Mouse (Mus musculus) urinary bladder, postnatal 14 days (tissue): Measurements from ENCODE around the gene Psg16.
"Not testable (repeated sequence)": the region's sequence is repeated elsewhere in the genome, so short reads cannot be mapped to it uniquely, and the experiment has no call there.

ENCODE experiments used
- DNase-seq: peaks from one replicate; pipeline ENCODE4 v3.0.0; 2021; ENCODE audit warnings: low spot score

The Psg16 gene

GRCm38 (mm10) chr7:17056081-17056581 lies 17.7 kb upstream of the Psg16 start:
- DNase-seq, result peak; percentile 94

DNA sequence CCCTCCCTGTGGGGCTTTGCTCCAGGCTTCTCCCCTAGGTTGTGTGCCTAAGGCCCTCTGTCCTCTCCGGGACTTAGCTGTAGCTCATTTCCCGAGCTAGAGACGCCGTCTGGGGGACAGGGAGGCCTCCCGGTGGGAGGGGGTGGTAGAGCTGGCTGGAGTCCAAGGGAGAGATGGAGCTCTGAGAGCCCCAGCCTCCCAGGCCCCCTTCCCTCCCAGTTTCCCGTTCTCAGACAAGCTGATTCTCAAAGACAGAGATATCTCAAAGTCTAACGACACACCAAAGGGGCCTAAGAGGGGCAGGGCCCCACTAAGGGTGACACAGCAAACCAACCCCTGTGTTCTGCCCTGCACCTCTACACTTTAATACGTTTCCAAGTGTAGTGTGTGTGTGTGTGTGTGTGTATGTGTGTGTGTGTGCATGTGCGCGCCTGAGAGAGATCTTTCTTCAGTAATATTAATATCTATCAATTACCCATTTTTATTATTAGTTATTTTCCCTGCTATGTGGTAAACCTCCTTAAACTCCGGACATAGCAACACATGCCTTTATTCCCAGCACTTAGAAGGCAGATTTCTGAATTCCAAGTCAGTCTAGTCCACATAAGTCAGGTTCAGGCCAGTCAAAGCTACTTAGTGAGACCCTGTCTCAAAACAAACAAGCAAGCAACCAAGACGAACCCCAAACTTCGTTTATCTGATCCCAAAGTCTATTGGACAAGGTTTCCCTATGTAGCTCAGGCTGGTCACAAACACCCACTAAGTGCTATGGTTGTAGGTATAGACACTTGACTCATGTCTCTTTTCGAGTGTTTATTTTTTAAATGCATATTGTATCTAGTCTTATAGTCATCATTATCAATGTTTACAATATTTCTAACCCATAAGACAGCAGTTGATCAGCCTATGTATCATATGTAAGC lies 17.0 kb upstream of the Psg16 start:
- DNase-seq, result peak; percentile 37

GRCm38 (mm10) chr7:17058071-17058689 lies 15.7 kb upstream of the Psg16 start:
- peak; percentile 88 for DNase-seq

DNA sequence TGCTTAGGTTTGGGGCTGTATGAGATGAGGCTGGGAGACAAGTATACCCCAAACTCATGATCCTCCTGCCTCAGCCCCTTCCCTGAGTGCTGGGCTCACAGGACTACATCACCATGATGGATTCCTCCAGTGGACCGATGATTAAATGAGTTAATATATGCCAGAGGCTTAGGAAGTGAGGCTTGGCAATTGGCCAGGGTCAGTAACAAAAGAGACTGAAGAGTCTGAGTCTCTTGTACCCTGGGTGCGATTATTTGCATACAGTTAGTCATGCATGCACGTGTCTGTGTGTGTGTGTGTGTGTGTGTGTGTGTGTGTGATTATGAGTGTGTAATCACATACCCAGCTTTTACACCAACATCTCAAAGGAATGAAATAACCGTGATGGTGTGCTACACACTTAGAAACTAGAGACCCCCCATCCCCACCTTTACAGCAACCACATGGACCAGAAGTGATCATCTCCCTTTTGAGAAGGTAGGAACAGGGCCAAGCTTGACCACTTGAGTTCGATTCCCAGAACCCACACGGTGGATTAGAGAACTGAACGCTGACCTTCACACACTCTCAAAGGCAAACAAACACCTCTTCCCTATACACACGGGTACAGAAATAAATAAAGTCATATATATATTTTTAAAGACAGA lies 14.9 kb upstream of the Psg16 start:
- DNase-seq, result peak; percentile 64

GRCm38 (mm10) chr7:17059463-17059844 lies 14.4 kb upstream of the Psg16 start:
- no peak for DNase-seq

DNA sequence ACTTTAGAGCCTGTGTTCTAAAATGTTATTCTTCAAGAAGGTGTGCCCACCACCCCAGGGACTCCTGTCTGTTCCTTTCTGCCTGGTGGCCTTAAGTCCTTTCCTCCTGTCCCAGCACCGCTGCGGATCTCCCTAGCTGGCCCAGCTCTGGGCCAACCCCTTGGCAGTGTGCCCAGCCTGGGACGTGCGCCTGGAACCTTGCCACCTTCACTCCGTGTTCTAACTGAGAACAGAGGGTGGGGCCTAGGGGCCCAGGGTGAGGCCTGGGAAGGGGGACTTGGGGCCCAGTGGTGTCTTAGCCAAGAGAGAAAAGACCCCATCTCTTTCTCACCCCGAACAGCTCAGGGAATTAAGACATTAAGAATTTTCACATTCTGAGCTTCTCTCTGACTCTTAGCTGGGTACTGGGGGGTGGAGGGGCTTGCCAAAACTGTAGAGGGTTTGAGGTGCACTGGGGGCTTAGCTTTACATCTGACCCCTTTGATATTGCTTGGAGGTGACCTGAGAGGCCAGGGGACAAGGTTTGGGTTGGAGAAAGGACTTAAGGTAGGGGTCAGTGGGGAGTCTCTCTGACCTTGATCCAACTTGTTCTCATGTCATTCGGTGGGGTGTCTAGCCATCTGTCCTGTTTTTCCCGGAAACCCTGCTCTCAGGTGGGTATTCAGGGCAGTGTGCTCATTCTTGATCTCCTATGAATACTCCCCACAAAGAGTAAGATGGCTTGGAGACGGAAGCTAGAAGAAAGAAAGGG lies 13.6 kb upstream of the Psg16 start:
- DNase-seq, result peak; percentile 98

GRCm38 (mm10) chr7:17060782-17061605 lies 12.8 kb upstream of the Psg16 start:
- peak; percentile 68 for DNase-seq

- peak; percentile 71 for DNase-seq
Observed at GRCm38 (mm10) chr7:17062389-17062788, 11.5 kb upstream of the Psg16 start, which contains the start of gene Hif3a. Gene Hif3a (minus strand): TSS chr7:17062427.

GRCm38 (mm10) chr7:17062845-17063244 lies 11.0 kb upstream of the Psg16 start:
- peak; percentile 22 for DNase-seq

DNA sequence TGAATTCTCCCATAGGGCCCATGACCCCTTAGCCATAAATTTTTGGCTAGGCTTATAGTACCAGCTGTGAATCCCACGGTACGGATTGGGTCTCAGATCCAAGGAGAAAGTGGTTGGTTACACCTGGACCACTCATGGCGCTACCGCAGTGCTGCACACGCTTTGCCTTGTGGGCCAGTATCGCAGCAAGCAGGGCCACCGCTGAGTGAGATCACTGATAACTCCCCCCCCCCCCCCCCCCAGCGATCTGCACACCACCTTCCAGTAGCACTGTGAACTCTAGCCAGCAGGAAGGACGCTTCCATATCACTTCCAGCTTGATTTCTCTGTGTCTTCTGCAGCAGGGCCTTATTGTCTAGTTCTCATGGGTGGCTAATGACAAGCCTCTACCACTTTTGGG lies 8.2 kb upstream of the Psg16 start:
- DNase-seq, result no peak

DNA sequence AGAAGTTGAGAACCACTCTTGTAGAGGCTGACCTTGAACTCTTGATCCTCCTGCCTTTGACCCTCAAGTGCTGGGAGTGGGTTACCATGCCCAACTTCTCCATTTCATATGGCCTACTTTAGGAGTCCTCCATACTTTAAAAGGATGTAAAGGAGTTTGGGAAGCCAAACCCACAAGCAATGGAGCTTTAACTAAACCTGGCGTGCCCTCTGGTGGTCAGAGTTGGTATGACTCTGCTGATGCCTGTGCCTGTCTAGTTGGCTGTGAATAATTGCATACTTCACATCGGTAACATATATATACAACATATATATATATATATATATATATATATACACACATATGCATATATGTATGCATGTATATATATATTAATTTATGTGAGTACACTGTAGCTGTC lies 7.4 kb upstream of the Psg16 start:
- DNase-seq, result peak; percentile 85

DNA sequence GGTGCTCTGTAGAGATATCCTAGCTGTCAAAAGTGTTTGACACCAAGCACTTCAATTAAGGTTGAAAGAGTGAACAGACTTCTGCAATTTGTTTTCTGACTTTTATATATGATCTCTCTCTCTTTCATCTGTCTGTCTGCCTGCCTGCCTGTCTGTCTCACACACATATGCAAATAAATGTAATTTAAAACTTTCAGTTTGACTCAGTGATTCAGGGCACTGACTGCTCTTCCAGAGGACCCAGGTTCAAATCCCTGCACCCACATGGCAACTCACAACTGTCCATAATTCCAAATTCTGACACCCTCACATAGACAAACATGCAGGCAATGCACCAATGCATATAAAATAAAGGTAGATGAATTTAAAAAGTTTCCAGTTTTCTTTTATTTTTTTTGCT lies 6.8 kb upstream of the Psg16 start:
- no peak for DNase-seq

- not testable (repeated sequence) for DNase-seq
Observed at GRCm38 (mm10) chr7:17067651-17068050, 6.2 kb upstream of the Psg16 start.

- DNase-seq, result no peak
Observed at GRCm38 (mm10) chr7:17073513-17073903, 332 bp upstream of the Psg16 start.

GRCm38 (mm10) chr7:17076542-17076941 lies 2.7 kb downstream of the Psg16 start:
- DNase-seq, result no peak

DNA sequence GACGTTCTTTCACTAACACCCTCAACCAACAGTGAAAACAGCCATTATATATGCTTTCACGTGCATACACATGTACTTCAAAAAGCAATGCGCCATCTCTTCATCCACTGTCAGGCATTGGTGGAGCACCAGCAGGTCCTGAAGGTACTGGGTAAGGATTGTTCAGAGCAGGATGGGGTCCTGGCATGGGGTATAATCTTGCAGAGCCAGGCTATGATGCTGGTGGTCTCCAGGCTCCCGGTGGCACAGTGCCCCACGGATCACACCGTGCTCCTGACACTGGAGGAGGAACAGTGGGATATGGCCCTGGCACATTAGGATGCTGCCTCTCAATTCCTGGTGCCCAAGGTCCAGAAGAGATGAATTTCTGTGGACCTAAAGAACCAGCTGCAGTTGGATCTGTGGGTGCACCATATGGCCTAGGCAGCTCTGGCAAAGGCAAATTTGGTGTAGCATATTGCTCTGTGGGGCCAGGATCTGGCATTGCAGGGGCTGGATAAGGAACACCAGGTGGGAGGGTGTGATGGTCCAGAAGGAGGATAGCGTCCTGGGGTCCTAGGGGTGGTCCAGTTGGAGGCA lies 4.3 kb downstream of the Psg16 start:
- no peak for DNase-seq

GRCm38 (mm10) chr7:17082766-17083165 lies 8.9 kb downstream of the Psg16 start:
- DNase-seq, result no peak

GRCm38 (mm10) chr7:17087731-17088130 lies 13.9 kb downstream of the Psg16 start:
- no peak for DNase-seq

DNA sequence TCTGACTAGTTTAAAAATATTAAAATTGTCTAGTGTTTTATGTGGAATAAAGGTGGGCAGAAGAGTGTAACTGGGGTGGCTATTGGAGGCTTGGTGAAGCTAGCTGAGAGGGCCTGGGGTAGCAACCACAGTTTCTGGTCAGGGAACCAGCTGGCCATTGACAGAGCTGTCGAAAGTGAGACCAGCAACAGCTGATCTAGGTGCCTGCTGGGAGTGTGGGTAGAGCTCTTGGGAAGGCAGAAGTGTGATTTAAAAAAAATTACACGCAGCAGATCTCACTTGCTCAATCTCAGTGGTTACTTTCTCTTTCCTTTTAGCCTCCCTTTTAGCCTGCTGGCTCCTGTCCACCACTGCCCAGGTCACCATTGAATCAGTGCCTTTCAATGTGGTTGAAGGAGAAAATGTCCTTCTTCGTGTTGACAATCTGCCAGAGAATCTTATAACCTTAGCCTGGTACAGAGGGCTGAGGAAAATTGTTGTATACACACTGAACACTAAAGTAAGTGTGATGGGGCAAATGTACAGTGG lies 16.3 kb downstream of the Psg16 start:
- no peak for DNase-seq

GRCm38 (mm10) chr7:17091280-17091679 lies 17.4 kb downstream of the Psg16 start:
- DNase-seq, result no peak
